Mouse (Mus musculus): ENCODE data around the gene Npas3.

- TF ChIP-seq CTCF (IDR thresholded peaks at IDR 0.05; ENCODE audit: low read depth, low read length) (no peak), POLR2A (IDR thresholded peaks at IDR 0.05; ENCODE audit: extremely low read depth, insufficient read depth, low read length) (no peak)
These were observed 44.2 kb downstream of the Npas3 start for GRCm38 (mm10) chr12:53292508-53293300.
